Comparison of ENCODE assay signal across 21 mouse cellular contexts in the genomic region with DNA sequence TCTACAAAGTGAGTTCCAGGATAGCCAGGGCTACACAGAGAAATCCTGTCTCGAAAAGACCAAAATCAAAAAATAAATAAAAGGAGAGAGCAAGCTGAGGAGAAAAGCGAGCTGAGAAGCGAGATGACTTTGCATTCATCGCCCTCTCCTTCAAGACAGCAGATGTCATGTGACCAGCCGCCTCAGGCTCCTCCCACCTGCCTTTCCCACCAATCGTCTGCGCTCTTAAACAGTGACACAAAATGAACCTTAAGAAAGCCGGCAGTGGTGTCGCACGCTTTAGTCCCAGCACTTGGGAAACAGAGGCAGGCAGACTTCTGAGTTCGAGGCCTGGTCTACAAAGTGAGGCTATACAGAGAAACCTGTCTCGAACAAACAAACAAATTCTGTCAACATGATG. TPM values are rescaled to one million over a fixed set of nuclear protein-coding genes. Genes with fewer than 3 reads are reported as not detected.
DNase-seq lines count a peak whose midpoint lies in the region; TF ChIP-seq lines count a peak whose summit lies in the region.
"Had no signal": no experiment of that assay in that cellular context is flagged by ENCODE, and none has a peak within 500 bp of the region (broad histone marks: within the 10 kb centered on the region; RNA-seq: fewer than 3 reads in every experiment).

No protein-coding gene starts in this region.

- H3K4me1 ChIP-seq in testis, adult 2 months (ENCODE audit: control insufficient read depth, insufficient read depth, low read length): peaks cover 6% of the 10 kb centered on the region

- DNase-seq in testis, postnatal 10 days (ENCODE audit: low spot score): no peak
- DNase-seq in ZHBTc4 (ENCODE audit: low read depth, low spot score): peak; percentile 69
- no peak for DNase-seq in right cerebral cortex, adult 2 months (ENCODE audit: low spot score in 2 of 2)
- no peak for DNase-seq in right cerebral cortex, postnatal 36 days (ENCODE audit: low spot score in 2 of 2)
- DNase-seq: adrenal gland, adult 2 months; adrenal gland, postnatal 10 days; adrenal gland, postnatal 25 days; B cell, adult 2 months; cerebellum, adult 11 months; cerebellum, adult 18-20 months; cerebellum, adult 8-10 months; cerebellum, adult 9-11 months; cerebellum, postnatal 14 days; cerebellum, postnatal 36 days; embryo, embryonic 11 days had no signal

- H3K4me3 ChIP-seq in testis, adult 2 months (ENCODE audit: control insufficient read depth, low read depth, low read length): 0 out of 2 replicates have a peak overlapping the region, but pooled peaks have one; percentile 3
- H3K4me3 ChIP-seq: embryonic facial prominence, embryonic 10.5 days; embryonic facial prominence, embryonic 12.5 days had no signal

- no peak overlapping the region for H3K27ac ChIP-seq in testis, adult 2 months (ENCODE audit: control insufficient read depth, insufficient read depth, low read depth, low read length)
- H3K27ac ChIP-seq: embryonic facial prominence, embryonic 10.5 days; embryonic facial prominence, embryonic 12.5 days had no signal

- no peaks in the 10 kb centered on the region for H3K36me3 ChIP-seq in testis, adult 2 months (ENCODE audit: control insufficient read depth, insufficient read depth, low read length)
- H3K36me3 ChIP-seq: embryonic facial prominence, embryonic 12.5 days; G1E had no signal

- no peak for TF ChIP-seq CTCF in testis, adult 2 months (IDR thresholded peaks at IDR 0.05; ENCODE audit: control insufficient read depth, insufficient read depth, insufficient replicate concordance, low read depth, low read length)

- H3K27me3 ChIP-seq in testis, adult 2 months (ENCODE audit: control insufficient read depth, insufficient read depth, low read length): no peaks in the 10 kb centered on the region
- H3K27me3 ChIP-seq: CH12.LX; embryonic facial prominence, embryonic 12.5 days; Patski had no signal

- TF ChIP-seq POLR2A in testis, adult 2 months (IDR thresholded peaks at IDR 0.05; ENCODE audit: control insufficient read depth, low read depth, low read length): no peak

RNA-seq across cellular contexts. Expression of gene Sstr2, which starts 11.6 kb away (rescaled TPM):
- 0.85 and 1.3 TPM in 2 replicates for polyA plus RNA-seq in testis, adult 2 months (2012; rRNA removed)
- polyA plus RNA-seq: G1E had no signal

RNA-seq across cellular contexts. Expression of gene Cog1, which starts 41.4 kb away (rescaled TPM):
- 50.2 and 58.0 TPM in 2 replicates for polyA plus RNA-seq in testis, adult 2 months (2012; rRNA removed)

RNA-seq across cellular contexts. Expression of gene Slc39a11, which starts 42.3 kb away (rescaled TPM):
- 8.1 and 8.9 TPM in 2 replicates for polyA plus RNA-seq in testis, adult 2 months (2012; rRNA removed)
